Mouse (Mus musculus) liver (tissue): ENCODE data around the gene Znrf4.

Source experiments
- DNase-seq: peaks from one replicate; pipeline ENCODE4 v3.0.0-alpha.2; 2020; ENCODE audit warnings: mixed read lengths

Znrf4 gene

DNA sequence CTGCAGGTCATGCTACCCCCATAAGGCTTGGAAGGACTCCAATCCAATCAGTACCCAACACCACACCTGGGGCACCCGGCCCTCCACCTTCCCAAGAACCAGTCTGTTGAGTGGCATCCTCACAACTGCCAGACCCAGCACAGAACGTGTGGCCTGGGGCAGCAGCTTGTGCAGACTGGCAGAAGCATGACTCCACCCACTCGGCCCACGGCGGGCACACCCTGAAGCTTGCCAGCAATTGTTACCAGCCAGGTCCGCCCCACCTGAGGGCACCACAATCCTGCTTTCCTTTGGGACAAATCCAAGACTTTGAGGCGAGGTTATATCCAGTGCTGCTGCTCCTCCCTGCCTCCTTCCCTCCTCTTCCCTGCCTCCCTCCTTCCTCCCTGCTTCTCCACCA, 47.4 kb downstream of the Znrf4 start:
- DNase-seq = no peak

DNA sequence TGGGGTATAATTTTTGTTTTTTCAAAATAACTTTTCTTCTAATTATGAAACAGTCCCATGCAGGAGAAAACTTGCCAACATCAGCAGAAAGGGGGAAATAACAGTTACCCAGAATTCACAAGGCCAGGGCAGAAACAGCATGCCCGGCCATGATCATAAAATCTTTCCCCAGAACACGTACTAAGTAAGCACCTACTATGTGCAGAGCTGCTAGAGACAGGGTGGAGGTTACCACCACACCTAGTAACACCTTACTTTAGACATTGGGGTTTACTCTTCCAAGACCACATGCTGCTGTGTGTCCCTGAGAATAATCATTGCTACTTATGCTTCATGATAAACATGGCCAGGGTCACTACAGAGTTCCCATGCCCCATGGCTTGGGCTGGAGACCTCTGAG, 47.9 kb downstream of the Znrf4 start:
- no peak for DNase-seq

DNA sequence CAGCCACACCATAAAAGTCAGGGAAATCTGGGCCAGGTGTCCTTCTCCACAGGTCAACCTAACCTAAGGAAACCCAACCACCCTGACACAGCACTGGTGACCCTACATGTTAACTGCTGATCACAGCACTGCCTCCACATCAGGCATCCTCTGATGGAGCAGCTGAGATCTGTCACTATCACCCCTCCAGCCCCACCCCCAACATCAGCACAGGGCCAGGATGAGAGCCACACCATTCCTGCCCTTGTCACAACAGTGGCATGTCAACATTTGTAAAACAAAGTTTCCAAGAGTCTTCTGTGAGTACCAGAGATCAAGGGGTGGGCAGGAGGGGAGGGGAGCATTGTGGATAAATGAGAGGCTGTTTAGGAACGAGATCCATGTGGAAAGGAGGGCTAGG, 48.7 kb downstream of the Znrf4 start:
- no peak for DNase-seq

DNA sequence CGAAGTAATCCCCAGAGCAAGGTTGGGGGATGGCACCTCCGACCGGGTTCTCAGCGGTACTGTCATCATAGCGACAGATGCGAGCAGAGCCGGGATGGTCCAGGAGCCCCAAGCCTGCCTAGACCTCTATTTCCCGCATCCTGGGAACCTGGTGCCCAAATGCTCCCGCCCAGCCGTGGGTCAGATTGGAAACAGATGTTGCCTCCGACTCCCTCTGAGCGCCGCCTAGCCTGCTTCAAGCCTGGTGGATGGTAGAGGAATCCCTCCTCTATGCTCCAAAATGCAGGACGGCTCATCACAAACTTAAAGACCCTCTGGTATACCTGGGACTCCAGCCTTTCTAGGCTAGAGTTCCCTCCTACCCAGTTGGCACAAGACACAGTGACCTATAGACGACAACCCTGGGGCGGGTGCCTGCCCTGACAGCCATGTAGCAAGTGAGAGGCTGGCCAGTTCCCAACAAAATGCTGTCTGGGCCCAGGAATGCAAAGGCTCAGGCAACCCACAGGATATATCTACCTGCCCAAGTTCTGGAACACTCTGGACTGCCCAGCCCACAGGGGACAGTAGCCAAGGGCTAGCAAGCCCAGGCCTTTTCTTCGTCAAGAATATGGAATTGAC, 49.3 kb downstream of the Znrf4 start:
- no peak for DNase-seq

DNA sequence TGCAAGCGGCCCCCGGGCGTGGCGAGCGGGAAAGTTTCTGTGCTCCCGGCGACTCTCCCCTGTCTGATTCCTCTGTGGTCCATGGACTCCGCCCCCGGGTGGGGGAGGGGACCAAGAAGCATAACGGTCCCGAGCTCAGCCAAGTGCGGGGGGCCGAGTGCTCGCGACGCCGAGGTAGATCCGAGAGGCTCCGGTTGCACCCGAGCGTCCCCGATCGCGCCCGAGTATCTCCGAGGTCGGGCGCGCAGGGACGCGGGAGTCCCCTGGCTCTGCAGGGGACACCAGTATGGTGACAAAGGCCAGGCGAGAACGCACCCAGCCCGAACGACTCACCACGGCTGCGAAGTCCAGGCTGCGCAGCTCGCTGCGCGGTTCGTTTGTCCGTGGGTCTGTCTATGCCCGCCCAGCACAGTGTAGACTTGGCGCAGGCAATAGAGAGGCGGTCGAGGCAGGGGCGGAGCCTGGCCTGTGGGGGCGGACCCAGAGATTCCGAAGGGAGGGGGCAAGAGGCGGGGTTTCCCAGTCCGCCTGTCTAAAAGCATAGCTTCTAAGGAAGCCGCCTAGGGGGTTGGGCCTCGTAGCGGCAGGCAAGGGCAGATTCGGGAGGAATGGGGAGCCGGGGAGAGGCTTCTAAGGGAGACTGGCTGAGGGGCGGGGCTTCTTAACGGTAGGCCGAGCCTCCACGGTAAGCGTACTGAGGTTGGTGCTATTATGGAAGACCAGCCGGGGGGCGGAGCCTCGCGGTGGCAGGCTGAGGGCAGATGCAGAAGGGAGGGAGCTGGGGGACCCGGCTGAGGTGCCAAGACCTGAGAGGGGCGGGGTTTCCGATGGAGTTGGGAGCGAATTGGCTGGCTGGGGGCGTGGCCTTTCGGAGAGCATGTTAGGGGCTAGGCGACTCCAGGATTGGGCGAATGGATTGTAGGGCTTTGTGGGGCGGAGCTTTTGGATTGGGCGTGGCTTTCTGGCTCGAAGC, 50.2 kb downstream of the Znrf4 start:
- peak; percentile 96 for DNase-seq
